Mouse (Mus musculus) heart, adult 18-20 months (tissue): ENCODE data around the gene 2310022A10Rik. TPM values are rescaled to one million over a fixed set of nuclear protein-coding genes. Genes with fewer than 3 reads are reported as not detected.

Experiments
- DNase-seq, 2 experiments: peaks; one replicate each; pipeline ENCODE4 v3.0.0; 2021 to 2022; ENCODE audit warnings: mixed read lengths in 1 of 2
- total RNA-seq, 2 experiments: library from RNA; stranded (reverse); gene quantifications; 2 replicates each; pipeline ENCODE4 v1.2.3; 2021

Gene 2310022A10Rik
- total RNA-seq, 2 experiments from 2014 or later, result 63.8 to 64.7 TPM

GRCm38 (mm10) chr7:27540935-27541334 is 12.1 kb upstream of the 2310022A10Rik start:
- no peak for DNase-seq

- peak in 1 of 2 experiments; percentile 31 for DNase-seq
These were observed 11.6 kb upstream of the 2310022A10Rik start for GRCm38 (mm10) chr7:27541431-27541830.

DNA sequence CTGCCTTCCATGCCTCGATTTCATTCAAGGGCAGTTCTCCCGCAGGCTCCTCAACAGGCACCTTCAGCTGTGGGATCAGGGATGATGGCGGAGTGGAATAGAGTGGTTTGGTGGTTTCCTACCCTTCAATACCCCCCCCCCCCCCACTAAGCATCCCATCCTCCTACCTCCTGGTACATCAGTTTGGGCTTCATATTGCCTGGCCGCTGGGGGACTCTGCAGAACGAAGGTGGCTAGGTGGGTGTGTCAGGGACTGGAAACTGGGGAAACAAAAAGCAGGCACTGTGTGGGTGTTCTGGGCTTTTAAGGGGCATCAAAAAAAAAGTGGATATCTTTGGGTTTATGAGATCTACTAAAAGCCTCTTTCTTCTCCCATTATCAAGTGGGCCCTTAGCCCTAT is 11.1 kb upstream of the 2310022A10Rik start:
- no peak for DNase-seq

GRCm38 (mm10) chr7:27542392-27543033 is 10.5 kb upstream of the 2310022A10Rik start:
- peak; percentile 87 for DNase-seq

GRCm38 (mm10) chr7:27543065-27543464 is 10.0 kb upstream of the 2310022A10Rik start:
- DNase-seq, result no peak

DNA sequence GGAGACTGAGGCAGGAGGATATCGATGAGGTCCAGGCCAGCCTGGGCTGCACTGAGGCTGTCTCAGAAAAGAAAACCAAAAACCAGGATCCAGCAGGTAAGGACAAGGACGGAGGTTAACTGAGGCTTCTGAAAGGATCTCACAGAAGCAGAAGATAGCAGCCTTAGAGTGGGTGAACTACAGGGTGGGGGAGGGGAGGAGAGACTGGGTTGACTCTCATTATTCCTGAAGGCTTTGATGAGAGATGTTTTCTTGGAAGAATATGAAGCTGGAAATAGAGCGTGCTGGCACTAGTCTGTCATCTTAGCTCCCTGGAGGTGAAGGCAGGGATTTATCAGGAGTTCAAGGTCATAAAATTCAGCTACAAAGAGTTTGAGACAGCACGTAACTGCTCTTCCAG is 9.2 kb upstream of the 2310022A10Rik start:
- DNase-seq, result no peak

- peak in 1 of 2 experiments; percentile 30 for DNase-seq
These were observed 8.2 kb upstream of the 2310022A10Rik start for GRCm38 (mm10) chr7:27544675-27545370.

DNA sequence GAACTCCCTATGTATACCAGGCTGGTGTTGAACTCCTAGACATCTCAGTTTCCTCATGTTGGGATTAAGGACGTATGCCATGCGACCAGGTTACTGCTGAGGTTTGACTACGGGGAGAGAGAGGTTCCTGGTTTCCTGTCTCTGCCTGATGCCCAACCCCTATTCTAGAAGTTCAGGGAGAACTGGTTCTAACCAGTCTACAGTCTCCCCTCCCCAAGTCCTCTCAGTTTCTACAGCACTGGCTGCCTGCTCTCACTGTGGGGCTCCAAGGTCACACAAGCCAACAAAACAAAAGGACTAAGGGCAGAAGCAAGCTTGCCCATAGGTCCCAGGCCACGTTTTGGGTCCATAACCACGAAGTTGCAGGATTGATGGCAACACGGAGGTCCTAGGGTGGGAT is 3.4 kb upstream of the 2310022A10Rik start:
- no peak for DNase-seq

- no peak for DNase-seq
These were observed 963 bp upstream of the 2310022A10Rik start for GRCm38 (mm10) chr7:27552070-27552469.

DNA sequence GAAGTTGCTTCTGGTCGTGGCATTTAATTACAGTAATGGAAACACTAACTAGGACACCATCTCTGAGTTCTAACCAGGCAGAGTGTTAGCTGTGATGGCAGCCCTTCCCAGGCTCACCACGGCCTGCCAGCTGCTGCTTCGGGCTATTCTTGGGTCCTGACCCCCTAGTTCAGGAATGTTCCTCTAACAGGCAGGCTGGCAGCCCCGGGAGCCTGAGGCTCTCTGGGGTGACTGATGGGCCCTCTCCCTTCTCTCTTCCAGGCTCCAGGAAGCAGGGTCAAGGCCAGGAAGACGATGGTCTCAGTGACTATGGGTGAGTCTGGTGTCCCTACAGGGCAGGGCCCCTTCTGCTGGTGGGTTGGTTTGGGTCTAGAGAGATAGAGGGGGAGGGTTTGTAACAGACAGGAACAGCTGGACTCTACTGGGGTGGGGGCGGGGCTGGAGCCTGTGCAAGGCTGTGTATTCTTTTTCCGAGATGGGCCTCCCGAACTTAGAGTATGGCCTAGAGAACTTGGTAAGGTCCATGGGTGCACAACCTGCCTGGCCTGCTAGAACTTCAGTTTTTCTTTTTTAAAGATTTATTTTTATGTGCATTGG is 7.4 kb downstream of the 2310022A10Rik start:
- DNase-seq, result peak; percentile 71 to 76

DNA sequence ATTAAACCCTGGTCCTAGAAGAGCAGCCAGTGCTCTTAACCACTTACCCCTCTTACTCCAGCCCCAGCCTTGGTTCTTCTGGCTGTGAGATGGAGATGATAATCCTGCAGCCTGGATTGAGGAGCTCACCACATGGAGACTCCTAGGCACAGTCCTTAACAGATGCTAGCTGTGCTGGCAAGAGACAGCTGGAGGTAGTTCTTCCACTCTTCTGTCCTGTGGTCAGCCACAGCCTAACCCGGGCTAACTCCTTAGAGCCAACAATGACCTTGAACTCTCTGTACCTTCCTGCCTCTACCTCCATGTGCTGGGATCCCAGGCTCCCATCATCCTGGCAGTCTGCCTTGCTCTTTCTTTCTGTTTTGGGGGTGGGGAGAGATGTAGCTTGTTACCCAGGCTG is 7.9 kb downstream of the 2310022A10Rik start:
- no peak for DNase-seq

DNA sequence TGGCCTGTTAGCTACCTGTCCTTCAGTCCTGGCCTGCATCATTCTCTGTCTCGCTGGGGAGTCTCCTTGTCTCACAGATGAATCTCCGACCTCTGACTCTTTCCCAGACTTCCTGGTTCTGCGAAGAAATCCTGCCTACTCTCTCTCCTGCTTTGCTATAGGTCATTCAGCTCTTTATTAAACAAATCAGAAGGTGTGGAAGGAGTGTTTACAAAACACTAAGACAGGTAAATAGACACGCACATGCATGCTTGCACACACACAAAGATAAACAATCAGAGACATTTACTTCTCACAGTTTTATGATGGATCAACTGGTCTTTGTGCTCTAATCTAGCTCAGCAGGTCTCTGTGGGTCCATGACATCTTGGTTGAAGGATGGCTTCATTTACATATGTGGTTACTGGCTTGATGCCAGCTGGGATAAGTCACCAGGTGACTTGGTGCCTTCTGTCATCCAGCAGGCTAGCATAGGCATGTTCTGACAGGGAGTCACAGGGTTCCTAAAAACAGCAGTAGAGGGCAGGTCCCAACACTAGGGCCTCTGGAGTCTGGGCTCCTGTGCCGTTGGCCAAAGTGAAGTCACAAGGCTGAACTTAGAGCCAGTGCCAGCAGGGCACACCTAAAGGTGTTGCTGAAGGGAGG is 16.7 kb downstream of the 2310022A10Rik start:
- DNase-seq, result peak; percentile 49 to 58

DNA sequence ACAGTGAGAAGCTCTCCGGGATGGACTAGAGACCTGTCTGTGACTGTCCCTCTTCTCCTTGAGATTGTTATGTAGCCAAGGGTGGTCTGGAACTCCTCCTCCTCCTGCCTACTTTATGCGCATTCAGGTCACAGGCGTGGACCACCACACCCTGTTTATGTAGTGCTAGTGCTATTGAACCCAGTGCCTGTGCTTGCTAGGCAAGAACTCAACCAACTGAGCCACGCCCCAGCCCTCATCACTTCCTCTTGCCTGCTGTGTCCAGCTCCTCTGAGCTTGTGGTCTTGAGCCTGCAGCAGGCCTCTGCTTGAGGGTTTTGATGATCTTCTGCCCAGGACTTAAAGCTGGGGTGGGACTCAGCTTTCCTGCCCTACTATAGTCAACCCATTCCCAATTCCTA is 19.1 kb downstream of the 2310022A10Rik start:
- no peak for DNase-seq

DNA sequence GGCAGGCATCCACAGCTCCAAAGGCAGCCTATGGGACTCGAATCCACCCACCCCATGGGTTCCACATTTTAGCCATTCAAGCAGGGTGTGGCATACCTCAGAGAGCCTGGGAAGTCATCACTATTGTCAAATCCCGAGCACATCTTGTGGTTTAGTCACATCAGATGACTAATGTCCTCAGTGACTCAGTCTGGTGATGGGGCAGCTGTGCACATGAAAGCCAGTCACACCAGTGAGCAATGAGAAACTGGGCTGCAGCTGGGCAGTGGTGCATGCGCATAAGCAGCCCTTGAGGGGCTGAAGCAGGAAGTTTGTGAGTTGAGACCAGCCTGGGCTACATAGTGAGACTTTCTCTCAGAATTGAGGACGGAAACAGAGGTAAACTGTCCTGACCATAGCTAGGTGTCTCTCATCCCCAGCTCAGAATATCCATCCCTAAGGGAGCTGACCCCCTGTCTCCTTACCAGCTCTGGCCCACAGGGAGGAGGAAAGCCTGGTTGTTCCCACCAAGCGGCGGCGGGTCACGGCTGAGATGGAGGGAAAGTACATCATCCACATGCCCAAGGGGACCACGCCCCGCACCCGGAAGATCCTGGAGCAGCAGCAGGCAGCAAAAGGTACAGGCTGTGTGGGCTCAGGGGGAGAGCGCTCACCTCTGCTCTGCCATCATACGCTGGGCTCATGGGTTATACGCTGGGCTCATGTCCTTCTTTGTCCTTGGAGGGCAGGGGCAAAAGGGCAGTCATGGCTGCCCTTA is 21.3 kb downstream of the 2310022A10Rik start:
- no peak for DNase-seq

GRCm38 (mm10) chr7:27576914-27577313 is 23.9 kb downstream of the 2310022A10Rik start:
- DNase-seq, result peak; percentile 43 to 47

- DNase-seq, result no peak
These were observed 24.6 kb downstream of the 2310022A10Rik start for GRCm38 (mm10) chr7:27577589-27577988.

DNA sequence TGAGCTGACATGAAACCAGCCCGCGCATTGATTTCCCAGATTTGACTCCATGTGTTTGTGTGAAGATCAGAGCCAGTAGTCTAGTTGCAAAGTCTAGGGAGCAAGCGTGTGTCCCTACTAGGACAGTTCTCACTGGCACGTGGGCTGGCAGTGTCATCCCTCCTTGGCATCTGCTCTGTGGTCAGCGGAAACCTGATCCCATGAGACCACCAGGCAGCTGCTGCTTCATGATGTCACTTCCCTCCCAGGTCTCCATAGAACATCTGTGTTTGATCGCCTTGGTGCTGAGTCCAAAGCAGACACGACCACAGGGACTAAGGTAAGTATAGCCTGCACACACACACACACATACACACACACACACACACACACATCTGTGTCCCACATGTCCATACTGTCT is 25.4 kb downstream of the 2310022A10Rik start:
- no peak for DNase-seq

- no peak for DNase-seq
These were observed 27.5 kb downstream of the 2310022A10Rik start for GRCm38 (mm10) chr7:27580380-27581174.

DNA sequence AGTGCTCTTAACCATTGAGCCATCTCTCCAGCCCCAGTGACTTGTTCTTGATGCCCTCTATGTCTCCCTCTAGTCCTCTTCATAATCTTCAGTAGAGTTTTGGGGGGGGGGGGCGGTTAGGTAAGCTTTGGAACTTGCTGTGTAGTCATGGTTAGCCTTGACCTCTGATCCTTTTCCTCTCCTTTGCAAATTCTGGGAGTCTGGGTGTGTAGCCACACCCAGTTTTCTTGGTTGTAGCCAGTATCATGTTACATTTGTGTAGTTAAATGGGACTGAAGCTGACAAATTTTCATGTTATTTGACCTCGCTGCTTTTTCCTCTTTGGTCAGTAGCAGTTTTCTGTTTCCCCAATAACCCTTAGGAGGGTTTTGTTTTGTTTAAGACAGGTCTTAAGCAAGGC is 33.8 kb downstream of the 2310022A10Rik start:
- DNase-seq, result no peak

DNA sequence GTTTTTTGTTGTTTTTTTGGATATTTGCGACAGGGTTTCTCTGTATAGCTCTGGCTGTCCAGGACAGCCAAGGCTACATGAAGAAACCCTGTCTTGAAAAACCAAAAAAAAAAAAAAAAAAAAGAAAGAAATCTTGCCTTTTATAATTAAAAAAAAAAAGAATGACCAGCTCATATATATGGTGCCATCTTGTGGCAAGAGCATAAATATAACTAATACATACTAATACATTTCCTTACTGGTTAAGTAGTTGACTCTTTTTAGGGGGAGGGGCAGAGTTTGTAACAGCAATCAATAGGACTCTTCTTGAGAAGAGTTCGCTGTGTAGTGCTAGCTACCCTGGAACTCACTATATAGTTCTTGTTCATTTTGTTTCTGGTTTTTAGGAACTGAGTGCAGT is 34.7 kb downstream of the 2310022A10Rik start:
- no peak for DNase-seq

- DNase-seq, result no peak
These were observed 37.1 kb downstream of the 2310022A10Rik start for GRCm38 (mm10) chr7:27590088-27590487.
